Comparison of ENCODE assay signal across 33 mouse cellular contexts in genomic region chr5:107700873-107701272, GRCm38 (mm10). TPM values are rescaled to one million over a fixed set of nuclear protein-coding genes. Genes with fewer than 3 reads are reported as not detected.
DNase-seq lines count a peak whose midpoint lies in the region; ATAC-seq lines count a peak whose summit lies in the region.
"Had no signal": no experiment of that assay in that cellular context is flagged by ENCODE, and none has a peak within 500 bp of the region (broad histone marks: within the 10 kb centered on the region; RNA-seq: fewer than 3 reads in every experiment).

No protein-coding gene starts in this region.

- no peaks in the 10 kb centered on the region for H3K9me3 ChIP-seq in heart, embryonic 15.5 days (replicated peaks)
- H3K9me3 ChIP-seq: embryonic facial prominence, embryonic 10.5 days; embryonic facial prominence, embryonic 15.5 days; forebrain, embryonic 12.5 days; hindbrain, embryonic 10.5 days; hindbrain, embryonic 15.5 days; liver, embryonic 15.5 days; lung, embryonic 15.5 days; midbrain, embryonic 13.5 days; neural tube, embryonic 15.5 days; stomach, embryonic 15.5 days had no signal

- 39% methylated on average over 10 of the region's 10 CpGs for WGBS in heart, embryonic 15.5 days

- DNase-seq in heart, adult 11 months, result peak; percentile 49
- no peak for DNase-seq in heart, adult 9 months (ENCODE audit: low spot score in 2 of 2)
- DNase-seq in heart, adult 18-20 months, result no peak
- peak; percentile 58 for DNase-seq in thymus, postnatal 0 days (ENCODE audit: low spot score)
- DNase-seq in thymus, postnatal 25 days, result no peak
- no peak for DNase-seq in cerebellum, postnatal 14 days
- DNase-seq: adrenal gland, postnatal 25 days; cerebellum, adult 18-20 months; cerebellum, postnatal 10 days; forebrain, postnatal 0 days; kidney, adult 11 months; kidney, postnatal 14 days; layer of hippocampus, adult 9-11 months; lung, postnatal 36 days; retina, postnatal 1 day; right cerebral cortex, postnatal 14 days had no signal

- H3K4me2 ChIP-seq in heart, embryonic 15.5 days, result peak overlapping the region; percentile 33; the same call in 1 of the 2 replicates
- H3K4me2 ChIP-seq: embryonic facial prominence, embryonic 15.5 days; forebrain, embryonic 12.5 days; hindbrain, embryonic 15.5 days; liver, embryonic 15.5 days; lung, embryonic 15.5 days; midbrain, embryonic 13.5 days; neural tube, embryonic 15.5 days; stomach, embryonic 15.5 days had no signal

- H3K4me1 ChIP-seq in heart, embryonic 15.5 days (replicated peaks), result no peaks in the 10 kb centered on the region; the same call in 1 of the 2 replicates
- H3K4me1 ChIP-seq: embryonic facial prominence, embryonic 10.5 days; embryonic facial prominence, embryonic 15.5 days; forebrain, embryonic 12.5 days; hindbrain, embryonic 10.5 days; hindbrain, embryonic 15.5 days; liver, embryonic 15.5 days; midbrain, embryonic 13.5 days; neural tube, embryonic 15.5 days; stomach, embryonic 15.5 days had no signal

- H3K9ac ChIP-seq in heart, embryonic 15.5 days, result no peak overlapping the region
- H3K9ac ChIP-seq: embryonic facial prominence, embryonic 15.5 days; forebrain, embryonic 12.5 days; forebrain, postnatal 0 days; hindbrain, embryonic 15.5 days; liver, embryonic 15.5 days; lung, embryonic 15.5 days; midbrain, embryonic 13.5 days; neural tube, embryonic 15.5 days; stomach, embryonic 15.5 days had no signal

- no peaks in the 10 kb centered on the region for H3K36me3 ChIP-seq in heart, embryonic 15.5 days
- H3K36me3 ChIP-seq: embryonic facial prominence, embryonic 10.5 days; embryonic facial prominence, embryonic 15.5 days; forebrain, embryonic 12.5 days; hindbrain, embryonic 10.5 days; hindbrain, embryonic 15.5 days; liver, embryonic 15.5 days; lung, embryonic 15.5 days; midbrain, embryonic 13.5 days; neural tube, embryonic 15.5 days; stomach, embryonic 15.5 days had no signal

- no peak overlapping the region for H3K27ac ChIP-seq in heart, embryonic 15.5 days
- H3K27ac ChIP-seq: embryonic facial prominence, embryonic 10.5 days; embryonic facial prominence, embryonic 15.5 days; forebrain, embryonic 12.5 days; hindbrain, embryonic 10.5 days; hindbrain, embryonic 15.5 days; liver, embryonic 15.5 days; lung, embryonic 15.5 days; midbrain, embryonic 13.5 days; neural tube, embryonic 15.5 days; stomach, embryonic 15.5 days had no signal

- ATAC-seq in heart, embryonic 15.5 days (replicated peaks; ENCODE audit: insufficient number of reproducible peaks, insufficient read depth, low FRiP score, low read depth), result no peak
- ATAC-seq in megakaryocyte-erythroid progenitor cell, adult 5-6 weeks (replicated peaks; ENCODE audit: low FRiP score, low TSS enrichment, poor library complexity, severe bottlenecking), result peak; percentile 58
- ATAC-seq: forebrain, postnatal 0 days; inflammation-experienced regulatory T-cells, adult 6 months; midbrain, embryonic 13.5 days had no signal

- no peaks in the 10 kb centered on the region for H3K27me3 ChIP-seq in heart, embryonic 15.5 days
- H3K27me3 ChIP-seq: embryonic facial prominence, embryonic 15.5 days; forebrain, embryonic 12.5 days; hindbrain, embryonic 15.5 days; lung, embryonic 15.5 days; midbrain, embryonic 13.5 days; neural tube, embryonic 15.5 days; stomach, embryonic 15.5 days had no signal

- H3K4me3 ChIP-seq in heart, embryonic 15.5 days, result no peak overlapping the region
- H3K4me3 ChIP-seq: embryonic facial prominence, embryonic 10.5 days; embryonic facial prominence, embryonic 15.5 days; forebrain, embryonic 12.5 days; hindbrain, embryonic 10.5 days; hindbrain, embryonic 15.5 days; liver, embryonic 15.5 days; lung, embryonic 15.5 days; megakaryocyte, embryonic 14.5 days; midbrain, embryonic 13.5 days; neural tube, embryonic 15.5 days; stomach, embryonic 15.5 days had no signal

RNA-seq across cellular contexts. Expression of gene Gfi1, which starts 25.0 kb away (rescaled TPM):
- polyA plus RNA-seq in heart, embryonic 15.5 days (2015; fragmentation: Nextera tagmentation; extraction: Ambion mirVana), result 0.11 and 1.5 TPM in 2 replicates
- total RNA-seq in heart, adult 18-20 months (2021), result under 1 TPM; 0.30 to 0.31 TPM
- 39.4 and 42.8 TPM in 2 replicates for polyA plus RNA-seq in thymus, postnatal 0 days (2015; fragmentation: Nextera tagmentation; extraction: Ambion mirVana)
- 0.67 and 0.81 TPM in 2 replicates for total RNA-seq in megakaryocyte-erythroid progenitor cell, adult 5-6 weeks (2014; fragmentation: Nextera tagmentation)
- 0.30 TPM in 1 of 2 replicates, not detected in the other for total RNA-seq in megakaryocyte-erythroid progenitor cell, adult 5-6 weeks (2017)
- total RNA-seq: adrenal gland, postnatal 25 days; forebrain, postnatal 0 days; gastrocnemius, adult 8-10 months; left cerebral cortex, postnatal 10 days had no signal
- polyA plus RNA-seq: embryonic facial prominence, embryonic 10.5 days; forebrain, embryonic 12.5 days; forebrain, postnatal 0 days; hindbrain, embryonic 15.5 days; kidney, embryonic 14.5 days; midbrain, embryonic 13.5 days; neural tube, embryonic 15.5 days had no signal

Comparison
In these comparisons a context has a peak if more than half of its experiments do, and no peak if none do; other contexts are left out.
1. DNase-seq: peak in heart, adult 11 months (single experiment) and thymus, postnatal 0 days (single experiment); none in heart, adult 9 months (0 of 2), heart, adult 18-20 months (0 of 2), thymus, postnatal 25 days (single experiment) and cerebellum, postnatal 14 days (0 of 2).